Mouse (Mus musculus) stomach, postnatal 0 days (tissue): Measurements from ENCODE around the gene Ap1g2. TPM values are rescaled to one million over a fixed set of nuclear protein-coding genes. Genes with fewer than 3 reads are reported as not detected.

Experiments used
- ATAC-seq: fragments of 200-750 bp; cut with Nextera tagmentation; 2 replicates; pipeline ENCODE4 v1.8.0; 2017; ENCODE audit not compliant: low FRiP score, low TSS enrichment
- DNase-seq: peaks from one replicate; pipeline ENCODE4 v3.0.0-alpha.2; 2016; ENCODE audit warnings: low spot score
- H3K27ac ChIP-seq: fragments of 300-500 bp; sonication (generic); replicated peaks from 2 replicates; pipeline ENCODE4 v1.5.1; 2014; ENCODE audit warnings: mild to moderate bottlenecking, control low read depth
- H3K27me3 ChIP-seq: fragments of 300-500 bp; sonication (generic); 2 replicates; pipeline ENCODE4 v1.6.1; 2014; ENCODE audit warnings: low read length; ENCODE audit not compliant: control insufficient read depth, insufficient read depth
- H3K36me3 ChIP-seq: fragments of 300-500 bp; sonication (generic); 2 replicates; pipeline ENCODE4 v1.6.1; 2014; ENCODE audit warnings: low read length, mixed read lengths; ENCODE audit not compliant: control insufficient read depth, insufficient read depth
- H3K4me1 ChIP-seq: fragments of 300-500 bp; sonication (generic); replicated peaks from 2 replicates; pipeline ENCODE4 v1.6.1; 2014; ENCODE audit warnings: antibody characterized with exemption; ENCODE audit not compliant: control insufficient read depth, insufficient read depth
- H3K4me2 ChIP-seq: fragments of 300-500 bp; sonication (generic); replicated peaks from 2 replicates; pipeline ENCODE4 v1.6.1; 2014; ENCODE audit warnings: low read depth, mild to moderate bottlenecking, control low read depth, moderate library complexity
- H3K4me3 ChIP-seq: fragments of 300-500 bp; sonication (generic); 2 replicates; pipeline ENCODE4 v1.5.1; 2014; ENCODE audit warnings: low read depth, low read length, control low read depth
- H3K9ac ChIP-seq: fragments of 300-500 bp; sonication (generic); 2 replicates; pipeline ENCODE4 v1.6.1; 2014; ENCODE audit warnings: mild to moderate bottlenecking, low read length, control low read depth, mixed read lengths
- H3K9me3 ChIP-seq: fragments of 300-500 bp; sonication (generic); 2 replicates; pipeline ENCODE4 v1.6.1; 2016; ENCODE audit warnings: low read length; ENCODE audit not compliant: control insufficient read depth
- CTCF ChIP-seq: IDR thresholded peaks from 2 replicates; pipeline ENCODE4 v1.5.1; 2016; ENCODE audit warnings: antibody characterized with exemption, low read depth, mild to moderate bottlenecking, moderate library complexity
- EP300 ChIP-seq: optimal IDR thresholded peaks from 2 replicates; pipeline ENCODE3; 2016; ENCODE audit warnings: antibody characterized with exemption
- WGBS: fragments of 180-500 bp; shearing (Covaris S2); extraction: QIAGEN DNeasy Blood & Tissue Kit; methylation state at CpG from one replicate; pipeline ENCODE4 v1.1.7; 2014; 5-methylcytosine and 5-hydroxymethylcytosine counted together
- polyA plus RNA-seq: library from polyadenylated mRNA; unstranded; fragments of >200 nt; fragmentation: Nextera tagmentation; extraction: Ambion mirVana; gene quantifications from 2 replicates; pipeline ENCODE4 v1.2.1, GENCODE M21; 2015

Ap1g2 gene
- polyA plus RNA-seq, 1 experiment from 2014 or later, result 26.4 TPM

DNA sequence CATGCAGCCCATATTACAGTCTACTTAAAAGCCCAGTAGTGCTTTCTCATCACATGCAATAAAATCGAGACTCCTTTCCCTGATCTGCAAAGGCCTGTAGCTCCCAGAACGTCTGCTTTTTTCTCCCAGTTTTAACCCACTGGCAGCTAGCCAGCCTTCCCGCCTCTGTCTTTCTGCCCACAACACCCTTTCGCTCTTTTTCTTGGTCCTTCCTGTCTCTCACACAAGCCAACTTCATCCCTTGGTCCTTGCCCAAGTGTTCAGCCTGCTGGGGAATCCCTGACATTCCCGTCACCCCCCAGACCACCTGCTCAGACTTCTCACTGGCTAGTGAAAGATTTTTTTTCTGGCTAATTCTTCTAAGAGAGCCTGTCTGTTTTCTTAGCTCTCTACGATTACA, 30.2 kb downstream of the Ap1g2 start:
- Histone ChIP-seq H3K4me2 (no peak overlapping the region), H3K9ac (0 out of 2 replicates have a peak overlapping the region, but pooled peaks have one; percentile 31), H3K4me3 (no peak overlapping the region), H3K27ac (no peak overlapping the region), H3K9me3 (no peaks in the 10 kb centered on the region), H3K27me3 (no peaks in the 10 kb centered on the region), H3K36me3 (no peaks in the 10 kb centered on the region), H3K4me1 (no peaks in the 10 kb centered on the region)
- WGBS, result 31% methylated on average over 6 of the region's 6 CpGs
- ATAC-seq (no peak), DNase-seq (no peak)
- TF ChIP-seq CTCF (no peak), EP300 (no peak)

DNA sequence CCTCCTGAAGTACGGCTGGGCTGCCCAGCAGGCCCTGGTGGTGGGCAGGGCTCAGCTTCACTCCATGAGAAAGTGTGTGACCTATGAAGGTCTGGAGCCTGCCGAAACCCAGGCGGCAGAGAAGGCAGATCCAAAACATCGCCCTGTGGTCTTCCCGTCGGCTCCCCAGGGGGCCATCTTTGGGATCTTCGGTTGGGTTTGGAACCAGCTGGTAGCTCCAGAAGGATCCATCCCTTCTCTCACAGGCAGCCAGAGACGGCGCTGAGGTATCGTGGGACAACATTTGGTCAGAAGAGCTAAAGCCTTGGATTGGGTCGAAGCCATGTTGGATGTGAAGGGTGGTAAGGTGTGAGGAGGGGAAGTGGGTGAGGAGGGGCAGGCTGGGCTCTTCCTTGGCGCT, 32.0 kb downstream of the Ap1g2 start:
- H3K27ac ChIP-seq, result no peak overlapping the region
- ATAC-seq (no peak), DNase-seq (no peak)
- 89% methylated on average over 12 of the region's 12 CpGs for WGBS
- H3K27me3 ChIP-seq, result no peaks in the 10 kb centered on the region
- H3K4me2 ChIP-seq, result no peak overlapping the region
- no peaks in the 10 kb centered on the region for H3K9me3 ChIP-seq
- H3K4me1 ChIP-seq, result no peaks in the 10 kb centered on the region
- no peak overlapping the region for H3K9ac ChIP-seq
- TF ChIP-seq CTCF, result no peak
- no peak for TF ChIP-seq EP300
- no peak overlapping the region for H3K4me3 ChIP-seq
- H3K36me3 ChIP-seq, result no peaks in the 10 kb centered on the region

GRCm38 (mm10) chr14:55071756-55072155, 34.6 kb downstream of the Ap1g2 start:
- Histone ChIP-seq H3K4me1 (no peaks in the 10 kb centered on the region), H3K36me3 (no peaks in the 10 kb centered on the region), H3K9me3 (no peaks in the 10 kb centered on the region), H3K27ac (no peak overlapping the region), H3K4me2 (peak overlapping the region; percentile 35), H3K9ac (no peak overlapping the region), H3K27me3 (no peaks in the 10 kb centered on the region), H3K4me3 (0 out of 2 replicates have a peak overlapping the region, but pooled peaks have one; percentile 2)
- ATAC-seq (0 out of 2 replicates have a peak, but pooled peaks have one; percentile 41), DNase-seq (peak; percentile 60)
- 31% methylated on average over 19 of the region's 19 CpGs for WGBS
- TF ChIP-seq EP300, result no peak
- no peak for TF ChIP-seq CTCF

DNA sequence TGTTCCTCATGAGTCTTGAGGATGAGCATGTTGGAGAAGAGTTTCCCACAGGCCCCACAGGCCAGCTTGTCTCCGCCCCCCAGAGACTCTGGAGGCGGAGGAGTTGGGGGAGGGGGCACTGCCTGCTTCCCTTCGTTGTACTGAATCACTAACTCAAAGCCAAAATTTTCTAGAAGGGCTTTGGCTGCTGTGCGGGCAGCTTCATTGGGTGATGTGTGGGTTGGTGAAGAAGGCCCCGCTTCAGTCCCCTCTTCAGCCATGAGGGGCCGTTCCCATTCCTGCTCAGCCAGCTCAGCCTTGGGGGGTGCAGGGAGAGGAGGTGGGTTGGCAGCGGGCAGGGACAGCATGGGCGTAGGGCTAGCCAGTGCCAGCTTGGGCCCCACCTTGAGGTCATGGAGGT, 40.4 kb downstream of the Ap1g2 start:
- Histone ChIP-seq H3K4me2 (no peak overlapping the region), H3K27me3 (no peaks in the 10 kb centered on the region), H3K27ac (no peak overlapping the region), H3K36me3 (no peaks in the 10 kb centered on the region), H3K9me3 (no peaks in the 10 kb centered on the region), H3K4me1 (no peaks in the 10 kb centered on the region), H3K4me3 (no peak overlapping the region), H3K9ac (no peak overlapping the region)
- DNase-seq (no peak), ATAC-seq (no peak)
- TF ChIP-seq CTCF (no peak), EP300 (no peak)
- 89% methylated on average over 8 of the region's 8 CpGs for WGBS

GRCm38 (mm10) chr14:55065391-55065790, 41.0 kb downstream of the Ap1g2 start:
- Histone ChIP-seq H3K27me3 (no peaks in the 10 kb centered on the region), H3K36me3 (no peaks in the 10 kb centered on the region), H3K9ac (no peak overlapping the region), H3K4me1 (no peaks in the 10 kb centered on the region), H3K27ac (no peak overlapping the region), H3K9me3 (no peaks in the 10 kb centered on the region), H3K4me3 (no peak overlapping the region), H3K4me2 (no peak overlapping the region)
- ATAC-seq (no peak), DNase-seq (no peak)
- WGBS, result 88% methylated on average over 13 of the region's 13 CpGs
- TF ChIP-seq CTCF (no peak), EP300 (no peak)

DNA sequence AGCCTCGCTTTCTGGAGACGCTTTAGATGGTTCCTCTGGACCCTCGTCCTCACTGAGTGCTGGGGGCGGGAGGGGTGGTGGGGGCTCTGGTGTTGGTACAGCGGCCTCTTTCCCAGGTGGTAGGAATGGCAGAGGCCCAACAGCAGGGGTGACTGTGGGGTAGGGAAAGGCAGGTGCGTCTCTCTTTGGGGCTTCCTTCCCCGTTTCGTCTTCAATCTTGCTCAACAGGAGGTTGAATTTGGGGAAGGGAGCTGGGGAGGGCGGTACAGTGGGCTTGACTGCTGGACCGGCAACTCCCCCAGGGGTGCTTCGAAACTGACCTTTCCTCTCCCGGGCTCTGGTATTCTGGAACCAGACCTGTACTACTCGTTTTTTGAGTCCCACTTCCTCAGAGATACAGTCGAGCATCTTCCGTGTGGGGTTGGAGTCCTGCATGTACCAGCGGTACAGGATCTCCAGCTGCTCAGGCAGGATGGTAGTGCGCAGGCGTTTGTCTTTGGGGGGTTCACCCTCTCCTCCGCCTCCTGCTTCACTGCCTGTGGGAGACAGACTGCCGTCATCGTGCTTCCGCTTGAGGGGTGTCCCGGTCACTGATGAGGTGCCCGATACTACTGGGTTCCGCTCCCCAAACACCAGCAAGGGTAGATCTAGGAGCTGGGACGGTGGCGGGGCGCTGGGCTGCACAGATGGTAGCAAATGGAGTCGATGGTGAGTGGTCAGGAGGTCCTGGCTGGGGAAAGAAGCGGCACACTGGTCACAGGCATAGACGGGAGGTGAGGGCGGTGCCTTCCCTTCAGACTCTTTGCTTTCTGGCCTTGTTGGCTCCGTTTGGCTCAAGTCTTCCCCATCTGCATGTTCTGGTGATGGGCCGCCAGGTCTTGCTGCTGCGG, 41.7 kb downstream of the Ap1g2 start:
- H3K4me1 ChIP-seq, result no peaks in the 10 kb centered on the region
- H3K4me3 ChIP-seq, result no peak overlapping the region
- no peak overlapping the region for H3K4me2 ChIP-seq
- no peak overlapping the region for H3K9ac ChIP-seq
- H3K9me3 ChIP-seq, result no peaks in the 10 kb centered on the region
- 84% methylated on average over 35 of the region's 35 CpGs for WGBS
- no peaks in the 10 kb centered on the region for H3K36me3 ChIP-seq
- DNase-seq, result no peak
- ATAC-seq, result no peak
- no peak overlapping the region for H3K27ac ChIP-seq
- no peak for TF ChIP-seq CTCF
- no peak for TF ChIP-seq EP300
- H3K27me3 ChIP-seq, result no peaks in the 10 kb centered on the region
